Mouse (Mus musculus) brain, adult 2 months (tissue): ENCODE measurements at regions not wholly inside any gene's neighbourhood (a gene's known extent, or its start where the extent isn't known, plus 50 kb on each side); places are given as distances from the start of the nearest gene placed in this dataset.

Experiments used
- DNase-seq: peaks from one replicate; pipeline ENCODE4 v3.0.0; 2011; ENCODE audit warnings: low read depth, low spot score

DNA sequence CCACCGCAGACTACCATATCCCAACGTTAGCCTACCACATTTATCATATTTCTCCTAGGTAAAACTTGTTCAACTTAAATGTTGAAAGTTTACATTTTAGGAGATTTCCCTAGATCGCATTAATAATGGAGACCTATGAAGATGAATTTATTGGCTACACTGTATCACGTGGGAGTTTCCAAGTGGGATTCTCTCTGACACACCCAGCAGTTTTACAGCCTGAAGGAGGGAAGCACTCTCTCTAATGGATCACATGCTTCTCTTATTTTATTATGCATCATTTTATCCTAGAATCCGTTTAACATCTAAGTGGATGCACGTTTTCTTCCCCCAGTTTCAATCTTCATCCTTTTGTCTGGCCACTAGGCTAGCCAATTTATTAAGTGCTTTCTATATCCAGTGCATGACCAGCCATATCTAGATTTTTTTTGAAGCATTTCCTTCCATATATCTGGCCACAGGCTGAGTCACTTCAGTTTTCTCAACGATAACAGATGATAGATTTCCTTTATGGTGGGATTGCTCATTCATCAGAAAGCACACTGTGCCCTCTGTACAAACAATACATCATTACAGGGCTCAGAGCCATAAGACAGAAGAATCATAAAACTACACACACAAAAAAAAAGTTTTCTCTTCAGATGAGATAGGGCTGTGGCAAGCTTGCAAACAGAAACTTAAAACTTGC, 476.3 kb upstream of the Syt1 start:
- no peak for DNase-seq

DNA sequence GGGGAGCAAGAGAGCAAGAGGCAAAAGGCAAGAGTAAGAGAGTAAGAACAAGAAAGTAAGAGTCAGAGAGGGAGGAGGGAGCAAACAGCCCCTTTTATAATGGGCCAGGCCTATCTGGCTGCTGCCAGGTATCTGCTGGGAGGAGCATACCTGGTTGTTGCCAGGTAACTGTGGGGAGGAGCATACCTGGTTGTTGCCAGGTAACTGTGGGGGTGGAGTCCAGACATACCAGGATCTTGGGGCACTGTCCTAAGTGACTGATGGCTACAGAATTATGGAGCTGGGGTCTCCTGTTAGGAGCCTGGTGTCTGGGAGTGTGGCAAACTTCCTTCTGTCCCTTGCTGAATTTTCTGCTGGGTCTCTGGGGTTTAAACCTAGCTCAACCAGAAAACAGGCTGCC, 469.8 kb upstream of the Syt1 start:
- DNase-seq = no peak

DNA sequence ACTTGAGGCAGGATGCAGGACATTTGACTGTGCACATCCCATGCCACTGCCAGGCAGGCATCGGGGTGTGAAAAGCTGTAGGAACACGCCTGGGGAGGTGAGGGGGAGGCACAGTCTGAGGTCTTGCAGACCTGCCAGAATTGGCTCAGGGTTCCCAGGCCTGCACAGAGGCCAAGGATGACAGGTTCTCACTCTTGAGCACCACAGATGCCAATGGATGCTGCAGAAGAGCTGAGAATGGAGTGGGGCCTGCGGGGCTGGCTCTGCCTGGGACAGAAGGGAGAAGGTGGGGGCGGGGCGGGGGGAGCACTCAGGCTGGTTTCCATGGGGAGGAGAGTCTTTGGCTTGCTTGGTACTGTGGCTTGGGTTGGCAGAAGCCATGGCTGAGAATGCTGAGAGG, 469.2 kb upstream of the Syt1 start:
- DNase-seq = peak; percentile 80

DNA sequence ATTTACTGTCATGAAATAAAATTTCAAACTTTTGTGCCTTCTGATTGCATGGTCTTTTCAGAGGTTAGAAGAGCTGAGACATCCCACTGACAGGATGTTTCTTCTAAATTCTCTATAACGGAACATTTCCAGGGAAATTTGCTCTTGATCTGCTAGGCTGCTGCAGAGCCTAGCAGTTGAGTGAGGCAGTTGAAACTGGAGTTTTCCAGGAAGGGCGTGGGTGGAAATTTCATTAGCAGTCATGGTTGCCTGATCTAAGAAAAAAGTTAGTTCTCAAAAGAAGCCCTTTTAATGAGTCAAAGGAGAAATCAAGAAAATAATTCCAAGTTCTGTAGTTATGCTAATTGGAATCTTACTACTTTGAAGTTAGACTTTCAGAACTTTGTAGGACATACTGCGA, 455.7 kb upstream of the Syt1 start:
- peak; percentile 72 for DNase-seq

GRCm38 (mm10) chr10:109431112-109431511, 420.3 kb upstream of the Syt1 start:
- peak; percentile 65 for DNase-seq

DNA sequence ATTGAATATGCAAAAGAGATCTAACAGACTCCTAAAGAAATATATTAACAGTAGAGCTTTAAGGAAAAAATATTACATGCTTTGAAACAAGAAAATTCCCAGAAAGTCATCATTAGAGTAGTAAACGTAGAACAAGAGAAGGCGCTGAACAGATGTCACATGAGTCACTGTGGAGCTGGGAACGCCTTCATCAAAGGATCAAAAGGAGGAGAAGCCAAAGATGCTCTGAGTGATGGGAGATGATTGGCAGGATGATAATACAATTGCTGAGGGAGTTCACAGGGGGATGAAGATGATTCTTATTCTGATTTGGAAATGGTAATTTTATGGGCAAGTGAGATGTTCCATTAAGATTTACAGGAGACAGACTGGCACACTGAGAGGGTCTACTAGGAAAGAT, 417.1 kb upstream of the Syt1 start:
- DNase-seq = no peak

DNA sequence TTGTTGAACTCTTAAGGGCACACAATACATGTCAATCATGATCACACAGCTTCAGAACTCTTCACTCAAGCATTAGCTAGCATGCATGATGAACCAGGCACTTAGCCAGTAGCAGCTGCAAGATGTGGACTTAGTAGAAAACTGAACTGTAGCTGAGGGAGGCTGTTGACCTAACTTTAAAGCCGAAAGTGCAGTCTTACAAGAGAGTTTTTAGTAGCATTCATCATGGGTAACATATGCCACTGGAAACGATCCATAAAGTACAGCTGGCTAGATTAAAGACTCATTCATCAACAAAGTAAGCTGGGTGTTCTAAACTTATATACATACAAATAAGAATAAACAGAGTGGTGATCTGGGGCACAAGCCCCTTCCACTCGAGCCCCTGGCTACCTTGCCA, 396.2 kb upstream of the Syt1 start:
- DNase-seq = peak; percentile 24

- DNase-seq = peak; percentile 25
These were observed 394.4 kb upstream of the Syt1 start for GRCm38 (mm10) chr10:109405116-109405685.

GRCm38 (mm10) chr10:109383758-109384157, 373.0 kb upstream of the Syt1 start:
- DNase-seq = no peak

GRCm38 (mm10) chr10:109378846-109379245, 368.1 kb upstream of the Syt1 start:
- DNase-seq = peak; percentile 63

GRCm38 (mm10) chr10:109360161-109360560, 349.4 kb upstream of the Syt1 start:
- DNase-seq = peak; percentile 66

- DNase-seq = peak; percentile 64
These were observed 348.0 kb upstream of the Syt1 start for GRCm38 (mm10) chr10:109358812-109359211.

DNA sequence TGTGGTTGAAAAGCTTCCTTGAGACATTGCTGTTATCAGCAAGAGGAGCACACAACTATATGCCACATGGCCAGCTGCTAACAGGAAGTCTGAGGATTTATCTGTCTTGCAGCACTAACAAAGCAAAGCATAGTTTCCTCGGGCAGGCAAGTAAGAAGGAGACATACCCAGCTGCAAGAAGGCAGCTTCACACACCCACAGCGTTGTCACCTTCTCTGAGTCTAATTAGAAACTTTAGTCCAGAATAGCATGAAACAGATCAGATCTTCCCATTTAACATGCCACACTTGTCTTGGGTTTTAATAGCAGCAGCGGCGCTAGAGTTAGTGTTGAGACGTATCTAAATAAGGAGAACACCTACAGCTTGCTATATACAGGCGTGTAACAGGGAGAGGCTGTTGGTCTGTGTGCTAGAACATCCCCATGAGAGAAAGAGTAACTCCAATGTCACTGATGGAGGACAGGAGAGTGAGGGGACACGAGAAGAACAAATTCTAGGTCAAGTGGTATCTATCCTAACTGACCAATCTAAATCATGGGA, 322.1 kb upstream of the Syt1 start:
- DNase-seq = peak; percentile 92

- DNase-seq = no peak
These were observed 298.5 kb upstream of the Syt1 start for GRCm38 (mm10) chr10:109309286-109309685.

- no peak for DNase-seq
These were observed 289.4 kb upstream of the Syt1 start for GRCm38 (mm10) chr10:109300199-109300598.

DNA sequence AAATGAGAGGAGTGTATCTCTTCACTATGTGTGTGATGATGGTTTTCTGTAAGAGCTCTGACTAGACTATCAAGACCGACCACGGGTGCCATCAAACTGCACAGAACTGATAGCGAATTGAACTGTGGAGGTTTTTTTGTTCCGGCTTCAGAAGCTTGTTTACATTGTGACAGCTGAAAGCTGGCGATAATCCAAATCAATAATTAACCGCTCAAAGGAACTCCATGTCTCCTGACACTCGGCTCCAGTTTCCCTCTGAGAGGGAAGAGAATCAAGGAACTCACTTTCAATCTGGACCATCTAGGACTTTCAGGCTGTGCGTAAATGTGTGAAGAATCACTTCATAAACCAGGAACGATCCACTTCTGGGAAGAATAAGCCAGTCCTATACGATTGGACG, 289.0 kb upstream of the Syt1 start:
- DNase-seq = peak; percentile 13

DNA sequence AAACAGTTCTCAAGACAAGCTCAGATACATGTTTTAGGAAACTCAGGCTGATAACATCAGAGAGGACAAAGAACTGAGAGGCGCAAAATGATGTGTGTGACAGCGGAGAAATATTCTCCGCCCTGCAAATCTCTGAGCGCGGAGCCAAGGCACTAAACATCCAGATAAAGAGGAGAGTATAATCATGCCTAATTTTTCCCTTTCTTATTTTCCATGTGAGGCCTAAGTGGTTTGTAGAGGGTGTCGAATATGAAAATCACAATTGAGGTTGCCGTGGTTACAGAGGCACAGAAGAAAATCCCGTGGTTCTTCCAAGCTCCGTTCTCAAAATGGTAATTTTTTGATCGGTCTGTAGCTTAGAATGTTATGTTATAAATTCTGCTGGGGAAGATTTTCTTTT, 272.6 kb upstream of the Syt1 start:
- DNase-seq = peak; percentile 69

DNA sequence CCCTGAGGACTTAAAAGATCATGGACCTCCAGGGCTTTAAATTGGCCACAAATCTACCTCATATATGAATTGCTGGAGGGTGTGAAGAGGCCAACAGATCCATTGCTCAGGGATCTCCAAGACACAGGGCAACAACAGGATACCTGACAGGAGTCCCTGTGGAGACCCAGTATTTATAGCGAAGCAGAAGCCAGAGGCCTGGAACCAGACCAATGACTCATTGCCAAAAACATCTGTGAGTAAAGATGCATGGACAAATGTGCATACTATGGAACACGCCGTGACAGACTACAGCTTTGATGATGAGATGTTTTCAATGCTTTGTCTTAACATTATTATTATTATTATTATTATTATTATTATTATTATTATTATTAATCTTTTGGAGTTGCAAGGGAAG, 239.0 kb upstream of the Syt1 start:
- no peak for DNase-seq

GRCm38 (mm10) chr10:109246328-109246727, 235.5 kb upstream of the Syt1 start:
- peak; percentile 93 for DNase-seq

GRCm38 (mm10) chr10:109237026-109237425, 226.2 kb upstream of the Syt1 start:
- peak; percentile 57 for DNase-seq

GRCm38 (mm10) chr10:109226989-109227388, 216.2 kb upstream of the Syt1 start:
- DNase-seq = peak; percentile 45

GRCm38 (mm10) chr10:109188761-109189503, 178.2 kb upstream of the Syt1 start:
- peak; percentile 89 for DNase-seq

GRCm38 (mm10) chr10:109188252-109188651, 177.5 kb upstream of the Syt1 start:
- peak; percentile 59 for DNase-seq
